Mouse (Mus musculus): ENCODE measurements around the gene Ddx39b.

Ddx39b gene

DNA sequence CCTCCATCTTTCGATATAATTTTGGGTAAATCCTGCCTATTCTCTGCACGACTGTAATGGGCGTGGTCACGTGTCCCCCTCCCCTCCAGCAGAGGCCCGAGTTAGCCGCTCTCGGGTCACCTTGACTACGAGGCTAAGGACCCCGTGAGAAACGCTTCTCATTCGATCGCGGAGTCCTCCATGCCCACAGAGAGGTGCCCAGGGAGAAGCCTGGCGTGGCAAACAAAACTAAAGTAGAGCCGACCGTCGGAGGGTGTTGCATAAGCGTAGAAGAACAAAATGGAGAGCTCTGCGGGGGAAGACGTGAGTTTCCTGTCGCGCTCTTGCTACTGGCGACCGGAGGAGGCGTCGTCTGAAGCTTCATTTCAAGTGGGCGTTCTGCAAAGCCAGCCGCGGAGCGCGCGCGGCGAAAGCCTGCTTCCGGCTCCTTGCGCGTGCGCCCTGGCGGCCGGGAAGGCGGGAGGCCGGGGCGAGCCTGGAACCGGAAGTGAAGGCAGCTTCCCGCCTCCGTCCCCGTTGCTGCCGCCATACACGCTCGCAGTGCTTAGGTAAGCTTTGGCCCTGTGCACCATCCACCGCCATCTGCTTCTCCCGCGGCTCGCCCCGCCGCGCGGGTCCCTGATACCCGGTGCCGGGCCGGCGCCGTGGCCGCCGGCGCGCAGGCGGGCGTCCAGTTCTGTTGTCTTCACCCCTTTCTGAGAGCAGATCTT is at the start of gene Ddx39b:
Gene Ddx39b, plus strand, starts transcription at position 442 of the 710 bp plus-strand sequence.
- DNase-seq (ENCODE audit: low read depth, low spot score) = peak; percentile 98

DNA sequence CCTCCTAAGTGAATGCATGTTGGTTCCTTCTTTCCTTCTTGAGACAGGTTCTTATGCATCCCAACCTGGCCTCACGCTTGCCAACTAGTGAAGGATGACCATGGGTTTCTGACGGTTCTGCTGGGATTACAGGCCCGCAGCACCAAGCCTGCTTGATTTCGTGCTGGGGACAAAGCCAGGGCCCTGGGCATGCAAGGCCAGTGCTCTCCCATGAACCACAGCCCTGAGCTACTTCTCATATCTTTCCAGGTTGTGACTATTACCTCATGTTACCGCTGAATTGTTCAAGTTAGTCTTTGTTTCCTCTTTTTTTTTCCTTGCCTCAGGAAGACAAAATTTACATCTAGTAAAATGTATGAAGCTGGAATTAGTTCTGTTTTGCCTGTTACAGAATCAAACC is 48.6 kb upstream of the Ddx39b start:
- DNase-seq (ENCODE audit: low read depth, low spot score) = no peak

DNA sequence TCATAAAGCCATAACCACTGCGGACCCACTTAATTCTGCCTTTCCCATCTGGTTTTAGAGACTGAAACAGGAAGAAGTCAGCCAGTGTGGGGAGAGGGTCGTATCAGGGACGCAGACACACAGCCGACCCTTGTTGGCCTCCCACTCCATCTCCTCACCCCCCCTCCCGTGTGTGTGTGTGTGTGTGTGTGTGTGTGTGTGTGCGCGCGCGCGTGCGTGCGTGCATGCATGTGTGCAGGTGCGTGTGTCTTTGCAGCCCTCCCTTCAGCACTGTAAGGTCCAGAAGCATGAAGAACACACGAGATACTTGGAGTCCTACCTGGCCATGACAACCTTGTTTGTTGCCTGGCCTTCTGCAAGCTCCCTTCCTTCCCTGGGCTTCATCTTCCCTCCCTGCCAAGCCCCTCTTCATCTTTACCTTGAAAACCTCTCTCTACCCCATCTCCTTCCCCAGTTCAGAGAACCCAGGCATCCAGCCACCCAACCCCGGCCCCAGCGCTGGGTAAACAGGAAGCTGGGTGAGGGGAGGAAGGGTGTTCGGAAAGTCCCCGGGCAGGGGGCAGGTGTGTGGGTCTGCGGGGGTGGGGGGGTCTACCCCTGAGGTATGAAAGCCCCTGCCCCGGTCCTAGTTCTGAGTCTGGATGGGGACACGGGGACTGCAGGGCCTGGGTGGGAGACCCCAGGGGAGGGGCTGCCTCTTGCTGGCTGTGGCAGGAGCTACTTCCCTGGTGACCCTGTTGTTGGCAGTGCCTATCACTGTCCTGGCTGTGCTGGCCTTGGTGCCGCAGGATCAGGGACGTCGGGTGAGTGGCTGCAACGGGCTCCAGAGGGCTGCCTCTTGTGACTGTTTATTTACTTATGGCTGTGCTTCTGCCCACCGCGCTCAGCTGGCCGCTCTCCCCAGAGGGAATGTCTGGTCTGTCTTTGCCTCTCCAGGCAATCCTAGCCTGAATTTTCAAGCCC is 47.4 kb upstream of the Ddx39b start, which contains the start of gene Ltb:
Gene Ltb, plus strand, starts transcription at position 559 of the 963 bp plus-strand sequence.
- peak; percentile 85 for DNase-seq (ENCODE audit: low read depth, low spot score)

DNA sequence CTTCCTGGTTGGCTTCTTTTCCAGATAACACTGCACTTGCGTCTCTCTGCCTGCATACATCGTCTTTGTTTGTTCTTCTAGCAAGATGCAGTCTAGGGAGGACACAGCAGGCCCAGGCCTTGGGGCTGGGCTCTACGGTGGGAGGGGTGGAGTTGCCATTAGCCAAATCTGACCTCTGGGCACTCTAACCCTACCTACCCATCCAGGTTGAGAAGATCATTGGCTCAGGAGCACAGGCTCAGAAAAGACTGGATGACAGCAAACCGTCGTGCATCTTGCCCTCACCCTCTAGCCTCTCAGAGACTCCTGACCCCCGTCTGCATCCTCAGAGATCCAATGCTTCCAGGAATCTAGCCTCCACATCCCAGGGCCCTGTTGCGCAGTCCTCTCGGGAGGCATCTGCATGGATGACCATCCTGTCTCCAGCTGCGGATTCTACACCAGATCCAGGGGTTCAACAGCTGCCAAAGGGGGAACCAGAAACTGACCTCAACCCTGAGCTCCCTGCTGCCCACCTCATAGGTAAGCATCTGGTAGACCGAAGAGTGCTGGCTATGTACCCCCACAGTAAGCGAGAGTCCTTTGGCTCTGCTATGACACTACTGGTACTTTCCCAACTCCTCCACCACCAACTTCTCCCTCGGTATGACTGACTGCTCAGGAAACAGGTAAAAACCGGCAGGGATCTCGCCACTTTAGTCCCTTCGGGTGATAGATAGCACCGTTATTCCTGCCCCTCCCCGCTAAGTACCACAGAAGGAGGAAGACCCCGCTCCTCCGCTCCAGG is 46.5 kb upstream of the Ddx39b start:
- peak; percentile 55 for DNase-seq (ENCODE audit: low read depth, low spot score)

DNA sequence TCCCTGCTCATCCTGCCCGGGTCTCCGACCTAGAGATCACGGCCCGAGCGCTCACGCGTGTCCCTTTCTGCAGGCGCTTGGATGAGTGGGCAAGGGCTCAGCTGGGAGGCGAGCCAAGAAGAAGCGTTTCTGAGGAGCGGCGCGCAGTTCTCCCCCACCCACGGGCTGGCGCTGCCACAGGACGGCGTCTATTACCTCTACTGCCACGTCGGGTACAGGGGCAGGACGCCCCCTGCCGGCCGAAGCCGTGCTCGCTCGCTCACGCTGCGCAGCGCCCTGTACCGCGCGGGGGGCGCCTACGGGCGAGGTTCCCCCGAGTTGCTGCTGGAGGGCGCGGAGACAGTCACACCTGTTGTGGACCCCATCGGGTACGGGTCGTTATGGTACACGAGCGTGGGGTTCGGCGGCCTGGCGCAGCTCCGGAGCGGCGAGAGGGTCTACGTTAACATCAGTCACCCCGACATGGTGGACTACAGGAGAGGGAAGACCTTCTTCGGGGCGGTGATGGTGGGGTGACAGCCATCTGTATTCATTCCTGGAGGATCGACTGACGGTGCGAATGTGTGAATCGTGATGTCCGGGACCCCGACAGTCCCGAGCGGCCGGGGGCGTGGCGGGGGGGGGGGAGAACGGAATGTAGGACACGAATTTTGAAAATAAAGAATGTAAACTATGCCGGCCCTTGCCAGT is 45.8 kb upstream of the Ddx39b start:
- DNase-seq (ENCODE audit: low read depth, low spot score) = peak; percentile 93

DNA sequence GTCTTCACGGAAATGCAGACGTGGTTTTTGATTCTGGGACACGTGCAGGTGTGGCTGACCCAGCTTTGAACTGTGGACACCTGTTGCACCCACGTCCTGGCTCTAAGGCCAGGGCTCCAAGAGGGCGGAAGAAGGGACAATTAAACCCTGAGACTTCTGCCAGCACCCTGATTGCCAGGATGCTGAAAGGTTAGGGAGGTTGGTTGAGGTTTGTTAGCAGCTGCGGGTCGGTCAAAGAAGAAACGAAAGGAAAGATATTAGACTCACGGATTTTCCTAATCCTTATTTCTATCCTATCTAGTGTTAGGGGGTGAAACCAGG is 45.3 kb upstream of the Ddx39b start:
- peak; percentile 54 for DNase-seq (ENCODE audit: low read depth, low spot score)

DNA sequence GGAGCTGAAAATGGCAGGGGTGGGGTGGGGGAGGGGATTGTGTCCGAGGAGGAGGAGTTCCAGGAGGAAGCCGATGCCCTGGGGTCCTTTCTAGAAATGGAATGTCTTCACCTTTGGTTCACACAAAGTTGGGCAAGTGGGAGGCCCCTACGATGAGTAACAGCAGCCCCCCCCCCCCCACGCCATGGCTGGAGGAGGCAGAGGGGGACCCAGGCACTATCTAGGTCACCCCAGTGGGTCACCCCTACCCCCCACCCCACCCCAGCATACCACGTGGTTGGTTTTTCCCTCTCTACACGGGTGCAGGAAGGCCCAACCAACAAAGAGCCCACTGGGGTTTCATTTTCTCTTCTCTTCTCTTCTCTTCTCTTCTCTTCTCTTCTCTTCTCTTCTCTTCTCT is 44.4 kb upstream of the Ddx39b start:
- peak; percentile 77 for DNase-seq (ENCODE audit: low read depth, low spot score)

DNA sequence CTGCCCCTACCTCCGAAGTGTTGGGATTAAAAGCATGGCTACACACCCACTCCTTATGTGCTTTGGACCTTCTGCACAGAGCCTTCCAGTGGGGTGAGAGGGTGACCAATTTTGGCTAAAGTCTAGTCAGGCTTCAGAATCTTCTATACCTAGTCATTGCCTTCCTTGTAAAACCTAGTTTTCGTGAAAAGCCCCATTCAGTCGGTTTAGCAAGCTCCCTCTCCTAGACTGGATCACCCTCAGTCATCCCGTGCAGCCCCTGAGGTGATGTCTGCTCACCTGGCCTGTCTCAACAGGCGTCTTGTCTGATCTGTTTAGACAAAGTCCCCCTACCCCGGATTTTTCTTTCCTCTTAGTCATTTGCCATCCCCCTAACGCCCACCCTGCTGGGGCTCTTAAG is 43.5 kb upstream of the Ddx39b start:
- peak; percentile 12 for DNase-seq (ENCODE audit: low read depth, low spot score)

DNA sequence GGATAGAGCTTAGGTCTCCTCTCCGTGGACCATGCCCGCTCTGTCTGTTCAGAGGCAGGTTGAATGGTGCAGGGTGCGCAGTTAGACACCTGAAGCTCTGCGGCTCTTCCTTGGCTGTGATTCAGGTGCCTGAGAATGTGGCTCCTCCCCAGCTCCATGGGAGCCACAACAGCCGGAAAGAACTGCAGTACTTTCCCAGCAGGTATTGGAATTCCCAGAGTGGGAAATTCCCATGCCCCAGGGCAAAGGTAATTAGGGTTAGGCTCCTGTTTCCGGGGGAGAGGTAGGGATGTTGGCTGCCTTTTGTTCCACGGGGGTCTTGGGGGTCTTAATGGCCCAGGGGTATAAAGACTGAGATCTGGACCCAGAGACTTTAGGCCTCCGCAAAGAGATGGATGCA is 42.6 kb upstream of the Ddx39b start:
- DNase-seq (ENCODE audit: low read depth, low spot score) = peak; percentile 9

DNA sequence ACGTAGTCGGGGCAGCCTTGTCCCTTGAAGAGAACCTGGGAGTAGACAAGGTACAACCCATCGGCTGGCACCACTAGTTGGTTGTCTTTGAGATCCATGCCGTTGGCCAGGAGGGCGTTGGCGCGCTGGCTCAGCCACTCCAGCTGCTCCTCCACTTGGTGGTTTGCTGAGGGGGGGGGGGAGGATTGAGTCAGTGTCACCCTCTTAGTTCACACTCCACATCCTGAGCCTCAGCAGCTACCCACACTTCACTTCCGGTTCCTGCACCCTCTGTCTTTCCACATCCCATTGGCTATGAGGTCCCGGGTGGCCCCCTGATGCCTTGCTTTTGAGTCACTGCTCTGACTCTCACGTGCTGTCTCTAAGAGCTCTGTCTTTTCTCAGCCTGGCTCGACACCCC is 41.1 kb upstream of the Ddx39b start:
- DNase-seq (ENCODE audit: low read depth, low spot score) = peak; percentile 95

DNA sequence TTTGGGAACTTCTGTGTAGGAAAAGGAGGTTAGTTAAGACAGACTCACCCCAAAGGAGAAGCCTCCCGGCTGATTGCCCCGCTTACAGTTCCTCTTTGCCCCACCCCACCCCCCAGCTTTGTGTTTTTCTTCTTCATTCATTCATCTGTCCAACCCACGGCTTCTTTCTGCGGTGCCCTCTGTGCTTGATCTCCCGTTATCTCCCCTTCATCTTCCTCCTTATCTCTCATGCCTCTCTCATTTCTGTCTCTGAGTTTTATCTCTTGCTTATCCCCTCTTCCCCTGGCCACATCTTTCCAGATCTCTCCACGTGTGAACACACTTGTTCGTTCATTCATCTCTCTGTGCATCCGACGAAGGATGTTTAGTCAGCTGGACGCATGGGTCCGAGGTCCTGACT is 40.4 kb upstream of the Ddx39b start:
- peak; percentile 79 for DNase-seq (ENCODE audit: low read depth, low spot score)

DNA sequence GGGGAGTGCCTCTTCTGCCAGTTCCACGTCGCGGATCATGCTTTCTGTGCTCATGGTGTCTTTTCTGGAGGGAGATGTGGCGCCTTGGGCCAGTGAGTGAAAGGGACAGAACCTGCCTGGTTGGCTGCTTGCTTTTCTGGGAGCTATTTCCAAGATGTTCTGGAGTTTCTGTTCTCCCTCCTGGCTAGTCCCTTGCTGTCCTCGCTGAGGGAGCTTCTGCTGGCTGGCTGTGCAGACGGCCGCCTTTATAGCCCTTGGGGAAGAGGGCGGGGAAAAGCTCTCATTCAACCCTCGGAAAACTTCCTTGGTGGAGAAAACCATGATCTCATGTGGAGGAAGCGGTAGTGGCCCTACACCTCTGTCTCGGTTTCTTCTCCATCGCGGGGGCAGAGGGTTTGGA is 39.8 kb upstream of the Ddx39b start, which contains the start of gene Tnf:
Gene Tnf, minus strand, starts transcription at position 221 of the 400 bp plus-strand sequence.
- peak; percentile 88 for DNase-seq (ENCODE audit: low read depth, low spot score)

DNA sequence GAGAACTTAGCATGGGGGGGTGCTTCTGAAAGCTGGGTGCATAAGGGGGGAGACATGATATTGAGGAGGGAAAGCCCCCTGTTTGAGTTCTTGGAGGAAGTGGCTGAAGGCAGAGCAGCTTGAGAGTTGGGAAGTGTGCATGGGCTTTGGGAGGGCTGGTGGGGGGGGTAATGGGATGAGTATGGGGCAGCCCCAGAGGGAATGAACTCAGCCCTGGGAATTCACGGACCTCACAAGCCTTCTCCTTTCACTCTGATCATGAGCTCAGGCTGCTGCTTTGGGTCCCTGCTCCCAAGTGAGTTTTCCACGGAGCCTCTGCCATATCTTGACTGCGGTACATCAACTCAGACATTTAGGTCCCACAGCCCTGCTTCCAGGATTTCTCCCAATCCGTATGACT is 39.1 kb upstream of the Ddx39b start:
- DNase-seq (ENCODE audit: low read depth, low spot score) = no peak

DNA sequence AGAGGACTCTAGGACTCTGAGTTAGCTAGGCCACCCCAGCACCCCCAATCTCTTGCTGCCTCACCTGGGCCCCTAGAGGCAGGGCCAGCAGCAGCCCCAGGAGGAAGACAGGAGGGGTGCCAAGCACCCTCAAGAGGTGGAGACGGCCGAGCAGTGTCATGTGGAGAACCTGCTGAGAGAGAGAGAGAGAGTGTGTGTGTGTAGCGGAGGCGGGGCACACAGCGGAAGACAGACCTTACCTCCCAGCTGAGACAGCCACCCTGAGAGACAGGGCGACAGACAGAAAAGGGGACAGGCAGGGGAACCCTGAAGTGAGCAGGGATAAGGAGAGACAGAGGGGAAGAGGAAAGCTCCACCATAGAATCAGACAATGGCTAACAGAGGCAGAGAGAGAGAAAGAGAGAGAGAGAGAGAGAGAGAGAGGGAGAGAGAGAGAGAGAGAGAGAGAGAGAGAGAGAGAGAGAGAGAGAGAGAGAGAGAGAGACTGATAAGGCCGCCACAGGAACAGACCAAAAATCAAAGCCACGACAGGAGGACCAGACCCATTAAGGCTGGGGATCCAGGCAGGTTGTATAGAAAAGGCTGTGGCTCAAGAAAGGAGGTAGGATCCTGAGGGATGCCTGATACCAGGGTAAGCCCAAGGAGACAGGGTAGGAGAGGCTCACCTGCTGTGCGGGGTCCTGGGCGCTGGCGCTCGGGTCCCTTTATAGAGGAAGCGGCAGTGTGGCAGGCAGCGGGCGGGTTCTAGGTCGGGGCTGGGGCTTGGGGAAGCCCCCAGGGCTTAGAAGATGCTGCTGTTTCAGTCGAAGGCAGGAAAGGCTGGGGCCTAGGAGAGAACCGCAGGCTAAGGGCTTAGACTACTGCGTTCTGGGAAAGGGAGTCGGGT is 36.8 kb upstream of the Ddx39b start, which contains the start of gene Lta:
Gene Lta, minus strand, starts transcription at position 858 of the 886 bp plus-strand sequence.
- DNase-seq (ENCODE audit: low read depth, low spot score) = peak; percentile 89

DNA sequence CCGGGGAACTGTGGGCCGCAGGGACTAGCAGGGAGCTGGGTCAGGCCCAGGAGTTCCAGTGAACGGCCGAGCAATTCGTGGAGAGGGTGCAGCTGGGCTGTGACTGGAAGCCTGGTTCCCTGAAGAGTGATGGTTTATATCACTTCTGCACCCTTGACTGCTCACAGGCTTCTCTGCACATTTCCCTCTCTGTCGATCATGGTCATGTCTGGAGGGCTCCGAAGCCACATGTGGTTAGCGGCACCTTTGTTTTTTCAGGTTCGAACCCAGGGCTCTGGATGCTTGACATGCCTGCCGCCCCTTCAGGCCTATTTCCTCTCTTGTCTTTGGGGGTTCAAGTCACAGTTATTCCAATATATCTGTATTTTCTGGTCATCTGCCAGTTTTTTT is 36.2 kb upstream of the Ddx39b start:
- DNase-seq (ENCODE audit: low read depth, low spot score) = no peak

DNA sequence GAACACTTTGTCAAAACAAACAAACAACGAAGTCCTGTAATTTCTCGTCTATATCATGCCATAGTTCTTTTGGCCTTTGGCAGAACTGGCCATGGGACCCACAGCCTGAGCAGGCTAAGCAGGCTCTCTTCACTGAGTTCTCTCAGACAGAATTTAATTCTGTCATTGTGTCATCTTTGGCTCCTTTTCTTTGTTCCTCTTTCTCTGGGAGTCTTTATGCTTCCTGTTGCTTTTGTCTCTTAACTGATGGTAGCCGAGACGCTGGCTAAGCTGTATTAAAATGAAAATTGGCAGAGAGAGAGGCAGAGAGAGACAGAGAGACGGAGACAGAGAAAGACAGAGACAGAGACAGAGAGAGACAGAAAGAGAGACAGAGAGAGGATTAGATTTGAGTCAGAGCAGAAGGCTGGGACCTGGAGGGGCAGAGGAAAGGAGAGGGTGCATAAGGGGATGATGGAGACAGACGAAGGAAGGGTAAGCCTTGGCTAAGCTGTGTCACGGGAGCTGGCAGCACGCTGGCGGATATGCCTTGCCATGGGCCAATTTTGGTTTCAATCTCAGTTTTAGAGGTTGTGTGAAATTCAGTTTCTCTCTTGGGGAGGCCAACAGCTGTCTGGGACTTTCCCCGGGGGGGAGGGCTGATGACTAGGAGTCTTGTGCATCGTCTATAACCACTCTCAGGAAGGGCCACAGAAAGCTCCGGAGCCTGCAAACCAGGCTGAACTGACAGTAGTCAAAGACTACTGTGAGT is 31.6 kb upstream of the Ddx39b start:
- DNase-seq (ENCODE audit: low read depth, low spot score) = peak; percentile 91

DNA sequence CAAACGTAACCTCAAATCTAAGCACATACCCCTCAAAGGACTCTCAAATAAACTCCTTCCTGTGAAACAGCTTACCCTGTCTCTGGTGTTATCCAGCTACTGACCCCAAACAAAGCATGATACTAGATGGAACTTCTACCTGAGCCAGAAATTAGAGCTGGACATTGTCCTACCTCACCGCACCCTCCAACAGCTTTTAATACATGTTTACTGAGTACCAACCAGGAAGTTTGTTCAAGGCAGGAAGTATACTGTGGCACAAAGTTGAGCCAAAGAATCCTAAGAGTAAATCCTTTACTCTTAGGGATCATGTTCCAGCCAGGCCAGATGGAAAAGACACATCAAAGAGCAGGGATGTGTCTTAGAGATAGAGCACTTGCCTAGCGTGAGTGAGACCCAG is 31.0 kb upstream of the Ddx39b start:
- no peak for DNase-seq (ENCODE audit: low read depth, low spot score)

DNA sequence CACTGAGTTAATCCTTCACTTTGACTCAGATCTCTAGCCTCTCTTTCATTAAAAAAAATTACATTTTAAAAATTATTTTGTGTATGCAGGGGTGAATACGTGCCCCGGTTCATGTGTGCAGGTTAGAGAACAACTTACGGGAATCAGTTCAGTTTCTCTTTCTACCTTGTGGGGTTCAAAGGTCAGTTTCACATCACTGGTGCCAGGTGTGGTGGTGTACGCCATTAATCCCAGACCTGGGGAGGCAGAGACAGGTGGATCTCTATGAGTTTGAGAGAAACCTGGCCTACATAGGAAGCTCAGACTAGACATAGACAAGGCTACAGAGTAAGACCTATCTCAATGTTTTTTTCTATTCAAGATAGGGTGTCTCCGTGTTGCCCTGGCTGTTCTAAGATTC is 28.5 kb upstream of the Ddx39b start:
- no peak for DNase-seq (ENCODE audit: low read depth, low spot score)

DNA sequence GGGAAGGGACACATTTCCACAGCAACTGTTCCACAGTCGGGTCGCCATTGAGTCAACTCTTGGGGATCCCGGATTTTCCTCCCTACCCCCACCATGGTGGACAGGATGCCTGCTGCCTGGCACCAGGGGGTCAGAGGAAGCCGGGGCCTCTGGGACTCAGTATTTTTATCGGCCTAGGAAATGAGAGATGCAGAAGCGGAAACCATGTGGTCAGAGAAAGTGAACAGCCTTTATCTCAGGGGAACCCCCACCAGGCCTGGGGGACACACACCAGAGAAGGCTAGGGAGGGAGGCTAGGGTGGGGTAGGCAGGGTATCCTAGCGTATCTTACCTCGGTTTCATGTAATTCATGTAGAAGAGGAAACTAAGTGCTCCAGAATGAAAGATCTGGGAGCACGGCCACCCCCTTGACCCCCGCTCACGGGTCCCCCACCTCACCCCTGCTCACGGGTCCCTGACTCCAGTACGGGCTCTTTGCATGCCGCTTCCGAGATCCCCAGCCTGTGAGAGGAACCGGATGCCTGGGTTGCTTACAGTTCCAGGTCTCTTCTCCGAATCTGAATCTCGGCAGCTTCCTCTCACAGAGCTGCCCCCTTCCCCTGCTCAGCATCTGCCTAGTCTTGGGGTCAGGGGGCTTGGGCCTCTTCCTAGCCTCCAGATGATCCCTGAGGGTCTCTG is 22.9 kb upstream of the Ddx39b start:
- DNase-seq (ENCODE audit: low read depth, low spot score) = peak; percentile 73
